Mouse (Mus musculus) brain, embryonic 14.5 days (tissue): ENCODE results near the gene Agmo.

Experiments
- CTCF ChIP-seq: fragments of 200-500 bp; IDR thresholded peaks from 2 replicates; pipeline ENCODE4 v1.5.1; 2012; ENCODE audit warnings: inconsistent platforms, mild to moderate bottlenecking, moderate library complexity, borderline replicate concordance; ENCODE audit not compliant: insufficient read depth, insufficient read length; ENCODE audit errors: extremely low read depth
- POLR2A ChIP-seq: fragments of 200-500 bp; IDR thresholded peaks from 2 replicates; pipeline ENCODE4 v1.6.1; 2012; ENCODE audit warnings: mild to moderate bottlenecking, inconsistent platforms, borderline replicate concordance; ENCODE audit not compliant: poor library complexity, insufficient read depth, insufficient read length, severe bottlenecking; ENCODE audit errors: extremely low read depth

GRCm38 (mm10) chr12:37487991-37488390 lies 246.6 kb downstream of the Agmo start:
- no peak for TF ChIP-seq CTCF
- TF ChIP-seq POLR2A, result no peak
